Mouse (Mus musculus) spleen, adult 2 months (tissue): ENCODE results near the gene Adgrf1. TPM values are rescaled to one million over a fixed set of nuclear protein-coding genes. Genes with fewer than 3 reads are reported as not detected.

Source experiments
- DNase-seq, 2 experiments: peaks; one replicate each; pipeline versions ENCODE4 v3.0.0 to v3.0.0-alpha.2; 2012 to 2021; ENCODE audit warnings: low spot score in 2 of 2, low read depth in 1 of 2
- H3K27ac ChIP-seq: fragments of 200-500 bp; 2 replicates; pipeline ENCODE4 v1.5.1; 2012; ENCODE audit warnings: low read length, inconsistent platforms; ENCODE audit not compliant: insufficient read depth
- H3K27me3 ChIP-seq: fragments of 200-500 bp; 2 replicates; pipeline ENCODE4 v1.6.1; 2012; ENCODE audit warnings: mild to moderate bottlenecking, moderate library complexity, low read length, inconsistent platforms; ENCODE audit not compliant: control insufficient read depth, insufficient read depth
- H3K36me3 ChIP-seq: fragments of 200-500 bp; 2 replicates; pipeline ENCODE4 v1.6.1; 2012; ENCODE audit warnings: mild to moderate bottlenecking, low read length, inconsistent platforms; ENCODE audit not compliant: control insufficient read depth, insufficient read depth
- H3K4me1 ChIP-seq: fragments of 200-500 bp; 2 replicates; pipeline ENCODE4 v1.6.1; 2011; ENCODE audit warnings: inconsistent platforms; ENCODE audit not compliant: control insufficient read depth, insufficient read depth, insufficient read length
- H3K4me3 ChIP-seq: fragments of 200-500 bp; 2 replicates; pipeline ENCODE4 v1.5.1; 2011; ENCODE audit warnings: mild to moderate bottlenecking, inconsistent platforms; ENCODE audit not compliant: insufficient read depth, insufficient read length; ENCODE audit errors: extremely low read depth
- CTCF ChIP-seq: fragments of 200-500 bp; IDR thresholded peaks from 2 replicates; pipeline ENCODE4 v1.5.1; 2011; ENCODE audit warnings: mild to moderate bottlenecking, inconsistent platforms; ENCODE audit not compliant: insufficient read depth, insufficient read length, insufficient replicate concordance; ENCODE audit errors: extremely low read depth
- POLR2A ChIP-seq: fragments of 200-500 bp; IDR thresholded peaks from 2 replicates; pipeline ENCODE4 v1.6.1; 2011; ENCODE audit warnings: low read depth, low read length, inconsistent platforms
- whole genome bisulfite sequencing: fragments of 180-500 bp; shearing (Covaris S2); methylation state at CpG from one replicate; pipeline ENCODE4 v1.1.7; 2018; 5-methylcytosine and 5-hydroxymethylcytosine counted together
- polyA plus RNA-seq: library from polyadenylated mRNA; depleted of rRNA; stranded (reverse); fragments of >200 nt; gene quantifications from 2 replicates; pipeline ENCODE4 v1.2.3, GENCODE M21; 2012

The Adgrf1 gene
- polyA plus RNA-seq, 1 experiment, result not detected

- DNase-seq, result no peak
- Histone ChIP-seq H3K4me3 (no peak overlapping the region), H3K4me1 (no peaks in the 10 kb centered on the region; the same call in 1 of the 2 replicates), H3K27ac (no peak overlapping the region), H3K36me3 (no peaks in the 10 kb centered on the region), H3K27me3 (no peaks in the 10 kb centered on the region)
- 86% methylated on average over 6 of the region's 6 CpGs for WGBS
- TF ChIP-seq CTCF (no peak), POLR2A (no peak)
Observed at GRCm38 (mm10) chr17:43239035-43239434, 31.1 kb upstream of the Adgrf1 start.

GRCm38 (mm10) chr17:43241134-43241533, 29.0 kb upstream of the Adgrf1 start:
- WGBS, result 80% methylated on average over 10 of the region's 10 CpGs
- DNase-seq, result no peak

GRCm38 (mm10) chr17:43242609-43243008, 27.5 kb upstream of the Adgrf1 start:
- no peak for DNase-seq
- Histone ChIP-seq H3K27ac (no peak overlapping the region), H3K27me3 (no peaks in the 10 kb centered on the region), H3K36me3 (no peaks in the 10 kb centered on the region), H3K4me1 (no peaks in the 10 kb centered on the region; the same call in 1 of the 2 replicates), H3K4me3 (no peak overlapping the region)
- TF ChIP-seq CTCF (no peak), POLR2A (no peak)
- WGBS, result 76% methylated on average over 3 of the region's 3 CpGs

More at GRCm38 (mm10) chr17:43241134-43241533, 29.0 kb upstream of the Adgrf1 start:
- no peaks in the 10 kb centered on the region for H3K36me3 ChIP-seq
- no peak for TF ChIP-seq CTCF
- no peak for TF ChIP-seq POLR2A
- no peaks in the 10 kb centered on the region for H3K27me3 ChIP-seq
- H3K4me1 ChIP-seq, result no peaks in the 10 kb centered on the region; the same call in 1 of the 2 replicates
- H3K27ac ChIP-seq, result no peak overlapping the region
- H3K4me3 ChIP-seq, result no peak overlapping the region

GRCm38 (mm10) chr17:43245364-43245763, 24.8 kb upstream of the Adgrf1 start:
- 84% methylated on average over 6 of the region's 6 CpGs for WGBS
- H3K4me3 ChIP-seq, result no peak overlapping the region
- no peaks in the 10 kb centered on the region for H3K4me1 ChIP-seq
- no peak for DNase-seq
- TF ChIP-seq CTCF (no peak), POLR2A (no peak)
- H3K36me3 ChIP-seq, result no peaks in the 10 kb centered on the region
- H3K27me3 ChIP-seq, result no peaks in the 10 kb centered on the region
- H3K27ac ChIP-seq, result no peak overlapping the region

GRCm38 (mm10) chr17:43247245-43247644, 22.9 kb upstream of the Adgrf1 start:
- TF ChIP-seq POLR2A, result no peak
- TF ChIP-seq CTCF, result no peak
- Histone ChIP-seq H3K4me3 (no peak overlapping the region), H3K27ac (no peak overlapping the region), H3K36me3 (no peaks in the 10 kb centered on the region), H3K27me3 (no peaks in the 10 kb centered on the region), H3K4me1 (no peaks in the 10 kb centered on the region)
- no peak for DNase-seq
- WGBS, result 90% methylated on average over 3 of the region's 3 CpGs

- WGBS, result 22% methylated on average over 3 of the region's 3 CpGs
- Histone ChIP-seq H3K36me3 (no peaks in the 10 kb centered on the region), H3K27me3 (no peaks in the 10 kb centered on the region), H3K4me3 (no peak overlapping the region), H3K4me1 (peaks cover 7% of the 10 kb centered on the region; the same call in 1 of the 2 replicates), H3K27ac (no peak overlapping the region)
- TF ChIP-seq CTCF, result no peak
- no peak for TF ChIP-seq POLR2A
- no peak for DNase-seq
Observed at GRCm38 (mm10) chr17:43249645-43250044, 20.5 kb upstream of the Adgrf1 start.

GRCm38 (mm10) chr17:43251249-43252125, 18.6 kb upstream of the Adgrf1 start:
- TF ChIP-seq POLR2A (no peak), CTCF (no peak)
- WGBS, result 76% methylated on average over 5 of the region's 5 CpGs
- no peak overlapping the region for H3K4me3 ChIP-seq
- no peak for DNase-seq
- no peaks in the 10 kb centered on the region for H3K27me3 ChIP-seq
- H3K27ac ChIP-seq, result no peak overlapping the region
- peaks cover 7% of the 10 kb centered on the region; the same call in 1 of the 2 replicates for H3K4me1 ChIP-seq
- no peaks in the 10 kb centered on the region for H3K36me3 ChIP-seq
